Mouse (Mus musculus): ENCODE data around the gene Ccdc107.
A peak's percentile ranks its signal among the peaks of the same experiment; 100 is the strongest.

The Ccdc107 gene

GRCm38 (mm10) chr4:43492821-43493185 lies at the start of gene Ccdc107:
Gene Ccdc107 (plus strand): TSS chr4:43492900.
- DNase-seq (ENCODE audit: low read depth, low spot score), result peak; percentile 93

- DNase-seq (ENCODE audit: low read depth, low spot score), result peak; percentile 39
These were observed 49.2 kb upstream of the Ccdc107 start for GRCm38 (mm10) chr4:43443511-43443910.

DNA sequence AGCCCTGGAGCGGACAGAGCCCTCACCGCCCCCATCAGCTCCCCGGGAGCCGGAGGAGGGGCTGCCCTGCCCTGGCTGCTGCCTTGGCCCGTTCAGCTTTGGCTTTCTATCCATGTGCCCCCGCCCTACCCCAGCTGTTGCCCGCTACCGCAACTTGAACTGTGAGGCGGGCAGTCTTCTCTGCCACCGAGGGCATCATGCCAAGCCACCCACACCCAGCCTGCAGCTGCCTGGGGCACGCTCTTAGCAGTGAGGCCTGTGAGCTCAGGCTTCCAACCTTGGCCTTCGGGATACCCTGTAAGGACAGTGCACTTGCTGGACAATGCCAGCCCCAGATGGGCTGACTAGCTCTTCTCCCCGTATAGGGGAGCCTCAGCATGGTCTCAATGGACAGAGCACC lies 45.4 kb upstream of the Ccdc107 start:
- no peak for DNase-seq (ENCODE audit: low read depth, low spot score)

DNA sequence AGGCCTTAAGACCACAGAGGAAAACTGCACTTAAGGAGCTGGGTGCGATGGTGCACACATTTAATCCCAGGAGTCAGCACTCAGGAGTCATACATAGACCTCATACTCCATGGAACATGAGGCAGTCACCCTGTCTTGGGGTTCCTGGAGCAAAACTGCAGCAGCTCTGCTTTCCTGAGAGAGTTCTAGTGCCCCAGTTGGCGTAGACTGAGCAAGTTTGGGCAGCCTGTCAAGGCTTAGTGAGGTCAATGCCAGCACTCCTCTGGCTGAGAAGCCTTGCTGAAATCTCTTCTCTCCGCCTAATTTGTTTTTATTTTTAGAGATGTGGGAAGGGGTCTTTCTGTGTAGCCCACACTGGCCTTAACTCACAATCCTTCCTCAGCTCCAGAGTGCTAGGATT lies 44.1 kb upstream of the Ccdc107 start:
- no peak for DNase-seq (ENCODE audit: low read depth, low spot score)

DNA sequence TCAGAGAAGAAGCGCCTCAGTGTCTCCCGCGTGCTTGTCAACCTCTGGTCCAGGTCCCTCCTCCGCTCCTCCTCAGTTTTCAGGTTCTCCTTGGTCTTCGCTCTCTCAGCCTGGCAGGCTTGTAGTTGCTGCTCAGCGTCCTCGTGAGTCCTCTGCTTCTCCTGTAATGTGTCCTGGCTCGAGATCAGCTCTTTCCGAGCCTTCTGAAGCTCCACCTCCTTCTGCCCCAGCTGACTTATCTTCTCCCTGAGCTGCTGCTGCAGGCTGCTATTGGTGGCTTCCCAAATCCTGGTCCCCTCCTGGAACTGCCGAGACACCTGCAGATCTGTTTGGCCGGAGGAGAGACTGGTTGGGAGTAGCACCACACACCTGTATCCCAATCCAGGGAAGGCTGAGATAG lies 40.4 kb upstream of the Ccdc107 start:
- DNase-seq (ENCODE audit: low read depth, low spot score), result no peak

DNA sequence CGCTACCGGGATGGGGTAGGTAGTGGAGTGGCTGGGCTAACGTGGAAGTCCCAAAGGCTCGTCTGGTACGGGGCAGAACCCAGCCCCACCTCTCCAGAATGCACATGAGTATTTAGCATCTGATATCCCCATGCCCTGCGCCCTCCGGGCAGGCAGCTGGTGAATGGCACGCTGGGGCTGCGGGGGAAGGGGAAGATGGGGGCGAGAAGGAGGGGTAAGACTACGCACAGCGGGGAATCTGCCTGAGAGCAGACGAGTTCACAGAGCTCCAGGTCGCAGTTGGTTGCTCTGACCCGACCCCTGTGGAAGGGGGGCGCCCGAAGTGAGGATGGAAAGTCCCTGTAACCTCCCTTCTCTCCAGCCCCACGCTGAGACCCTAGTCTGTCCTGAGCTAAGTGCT lies 39.3 kb upstream of the Ccdc107 start:
- DNase-seq (ENCODE audit: low read depth, low spot score), result no peak

- no peak for DNase-seq (ENCODE audit: low read depth, low spot score)
These were observed 38.5 kb upstream of the Ccdc107 start, which contains the start of gene Cd72 for GRCm38 (mm10) chr4:43454041-43454836. Gene Cd72 (minus strand): TSS chr4:43454628.

- DNase-seq (ENCODE audit: low read depth, low spot score), result no peak
These were observed 36.2 kb upstream of the Ccdc107 start for GRCm38 (mm10) chr4:43456470-43456869.

DNA sequence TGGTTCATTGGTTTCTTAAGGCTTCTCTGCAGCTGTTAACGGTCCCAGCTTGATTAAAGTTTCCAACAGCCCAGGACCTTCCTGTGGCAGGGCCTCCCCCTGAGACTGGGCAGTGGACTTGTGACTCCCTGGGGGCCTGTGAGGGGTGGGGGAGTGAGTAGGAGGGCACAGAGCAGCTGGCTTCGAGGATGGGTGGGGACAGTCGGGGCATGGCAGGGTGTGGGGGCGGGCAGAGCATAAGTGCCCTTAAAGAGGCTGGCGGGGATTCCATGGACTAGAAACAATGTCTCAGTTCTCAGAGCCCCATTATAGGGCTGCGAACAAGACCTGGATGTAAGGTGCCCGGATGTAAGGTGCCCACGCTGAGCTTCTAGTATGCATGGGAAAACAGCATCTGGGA lies 35.6 kb upstream of the Ccdc107 start:
- DNase-seq (ENCODE audit: low read depth, low spot score), result no peak

DNA sequence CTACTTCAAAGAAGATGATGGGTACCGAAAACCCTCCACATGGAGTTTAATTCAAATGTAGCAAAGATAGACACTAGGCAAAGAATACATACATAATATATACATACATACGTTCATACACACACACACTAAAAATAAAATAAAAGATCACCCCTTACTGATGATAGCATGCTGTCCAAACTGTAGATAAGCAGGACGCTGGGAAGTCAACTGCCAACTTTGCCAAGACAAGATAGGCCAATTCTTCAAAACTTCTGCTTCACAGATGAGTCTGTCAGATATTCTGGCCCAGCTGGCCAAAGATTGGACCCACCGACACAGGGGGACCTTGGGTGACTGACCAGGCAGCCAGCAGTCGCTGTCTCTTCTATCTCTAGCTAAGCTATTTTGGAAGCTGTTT lies 29.6 kb upstream of the Ccdc107 start:
- DNase-seq (ENCODE audit: low read depth, low spot score), result no peak

DNA sequence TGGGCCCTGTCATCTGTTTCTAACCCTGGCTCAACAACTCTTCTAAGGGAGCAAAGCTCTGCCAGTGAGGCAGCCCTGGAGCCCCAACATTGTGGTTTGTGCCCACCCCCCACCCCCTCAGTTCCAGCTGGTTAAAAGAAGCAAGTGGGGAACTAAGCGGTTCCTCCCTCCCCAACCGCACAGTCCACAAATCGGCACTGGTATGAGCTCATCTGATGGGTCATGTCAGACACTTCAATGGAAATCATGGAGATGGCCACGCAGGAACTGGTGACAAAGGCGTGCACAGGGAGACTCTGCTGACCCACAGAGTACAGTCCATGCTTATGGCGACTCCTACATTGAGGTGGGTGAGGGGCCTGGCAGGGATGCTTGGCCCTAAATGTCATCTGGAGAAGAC lies 26.8 kb upstream of the Ccdc107 start:
- no peak for DNase-seq (ENCODE audit: low read depth, low spot score)

- DNase-seq (ENCODE audit: low read depth, low spot score), result no peak
These were observed 25.8 kb upstream of the Ccdc107 start for GRCm38 (mm10) chr4:43466872-43467271.

DNA sequence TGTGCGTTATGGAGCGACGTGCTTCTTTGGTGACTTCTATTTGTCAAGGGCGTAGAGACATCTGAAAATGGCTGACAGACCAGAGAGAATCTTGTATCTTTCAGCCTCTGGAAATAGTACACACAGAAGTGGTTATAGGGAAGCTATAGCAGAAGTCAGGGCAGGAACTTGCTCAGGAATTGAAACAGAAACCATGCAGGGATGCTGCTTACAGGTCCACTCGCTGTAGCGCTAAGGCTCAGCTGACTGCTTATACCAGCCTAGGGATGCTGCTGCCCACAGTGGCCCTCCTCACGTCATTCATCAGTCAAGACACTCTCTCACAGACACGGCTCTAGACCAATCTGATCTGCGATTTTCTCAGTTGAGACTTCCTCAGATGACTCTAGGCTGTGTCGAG lies 22.4 kb upstream of the Ccdc107 start:
- no peak for DNase-seq (ENCODE audit: low read depth, low spot score)

DNA sequence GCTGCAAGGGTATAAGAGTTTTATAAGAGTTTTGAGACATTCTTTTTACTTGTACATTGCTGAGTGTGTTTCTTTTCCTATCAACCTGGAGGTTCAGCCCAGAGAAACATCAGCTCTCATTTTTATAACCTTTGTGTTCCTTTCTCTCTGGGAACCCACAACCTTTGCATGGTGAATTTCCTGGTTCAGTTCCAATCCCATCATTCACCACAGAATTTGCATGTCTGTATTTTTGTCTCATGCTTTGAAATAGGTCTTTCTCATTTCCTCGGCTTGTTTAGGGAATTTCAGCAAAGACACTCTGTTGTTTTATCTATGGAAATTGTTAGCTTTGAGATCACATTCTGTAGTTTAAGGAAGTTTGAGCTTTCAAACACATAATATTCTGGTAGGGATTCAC lies 19.1 kb upstream of the Ccdc107 start:
- DNase-seq (ENCODE audit: low read depth, low spot score), result no peak

- DNase-seq (ENCODE audit: low read depth, low spot score), result peak; percentile 49
These were observed 16.1 kb upstream of the Ccdc107 start for GRCm38 (mm10) chr4:43476604-43477003.

DNA sequence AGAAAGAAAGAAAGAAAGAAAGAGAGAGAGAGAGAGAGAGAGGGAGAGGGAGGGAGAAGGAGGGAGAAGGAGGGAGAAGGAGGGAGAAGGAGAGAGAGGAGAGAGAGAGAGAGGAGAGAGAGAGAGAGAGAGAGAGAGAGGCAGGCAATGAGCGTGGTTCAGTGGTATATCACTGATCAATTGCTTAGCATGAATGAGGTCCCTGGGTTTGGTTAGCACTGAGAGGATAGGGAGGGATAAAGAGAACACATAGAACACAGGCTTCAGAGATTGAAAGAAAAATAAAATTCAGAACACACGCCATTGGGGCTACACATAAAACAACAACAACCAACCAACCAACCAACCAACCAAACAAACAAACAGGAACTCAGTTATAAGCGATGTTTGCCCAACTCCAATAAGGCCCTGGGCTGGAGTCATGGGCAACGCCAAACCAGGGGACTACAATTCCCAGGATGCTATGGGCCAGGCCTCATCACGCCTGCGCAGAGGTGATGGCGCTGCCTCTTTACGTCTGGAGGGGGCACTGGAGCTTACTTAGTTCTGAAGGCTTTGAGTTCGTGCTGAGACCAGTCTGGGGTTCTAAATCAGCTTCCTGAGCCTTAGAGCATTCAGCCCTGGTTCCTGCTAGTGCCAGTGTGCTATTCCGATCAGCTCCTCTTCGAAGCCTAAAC lies 14.7 kb upstream of the Ccdc107 start:
- peak; percentile 71 for DNase-seq (ENCODE audit: low read depth, low spot score)

DNA sequence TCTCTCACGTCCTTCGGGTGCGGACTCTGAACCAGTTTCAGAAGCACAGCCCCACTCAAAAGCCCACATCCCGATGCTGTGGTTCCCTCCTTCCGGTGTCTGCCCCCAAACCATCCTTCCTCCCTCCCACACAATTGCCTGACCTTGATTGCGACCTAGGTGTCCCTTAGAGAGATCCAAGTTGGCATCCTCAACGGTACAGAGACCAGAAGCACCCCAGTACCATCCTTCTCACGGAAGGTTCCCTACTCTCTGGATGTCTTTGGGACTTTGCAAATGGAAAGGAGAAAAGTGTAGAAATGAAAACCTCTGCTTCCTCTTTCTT lies 14.2 kb upstream of the Ccdc107 start:
- no peak for DNase-seq (ENCODE audit: low read depth, low spot score)

DNA sequence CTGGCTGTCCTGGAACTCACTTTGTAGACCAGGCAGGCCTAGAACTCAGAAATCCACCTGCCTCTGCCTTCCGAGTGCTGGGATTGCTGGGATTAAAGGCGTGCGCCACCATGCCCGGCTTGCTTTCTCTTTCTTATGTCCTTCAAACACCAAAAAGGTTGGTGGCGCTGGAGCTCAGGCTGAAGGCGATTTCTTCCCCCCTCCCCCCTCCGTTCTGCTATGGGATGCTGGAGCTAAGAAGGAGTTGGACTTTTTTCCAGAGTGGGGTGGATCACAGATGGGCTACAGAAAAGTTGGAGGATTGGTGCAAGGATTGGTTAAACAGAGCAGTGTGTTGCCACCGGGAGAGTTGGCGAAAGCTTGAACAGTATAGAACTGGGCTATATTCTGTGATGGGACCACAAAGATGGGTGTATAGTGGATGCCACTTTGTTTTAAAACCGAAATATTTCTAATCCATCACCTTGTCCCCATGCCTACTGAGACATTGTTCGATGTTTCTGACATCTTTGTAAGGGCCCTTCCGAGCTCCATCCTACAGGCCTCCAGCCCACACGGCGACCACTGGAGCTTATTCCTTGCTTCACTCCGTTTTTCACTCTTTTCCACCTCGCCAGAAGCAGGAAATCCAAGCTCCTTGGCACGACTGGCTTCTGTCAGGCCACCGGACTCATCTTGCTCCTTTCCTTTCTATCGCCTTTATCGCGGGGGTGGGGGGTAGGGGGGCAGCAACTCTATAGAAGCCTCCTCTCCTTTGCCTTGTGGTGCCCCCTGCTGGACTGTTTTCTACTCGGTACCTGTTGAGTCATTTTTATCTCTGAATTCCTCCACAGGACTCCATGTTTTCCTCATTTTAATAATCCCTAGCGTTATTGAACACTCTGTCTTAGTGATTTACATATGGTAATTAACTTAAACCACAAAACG lies 13.5 kb upstream of the Ccdc107 start:
- DNase-seq (ENCODE audit: low read depth, low spot score), result peak; percentile 58

DNA sequence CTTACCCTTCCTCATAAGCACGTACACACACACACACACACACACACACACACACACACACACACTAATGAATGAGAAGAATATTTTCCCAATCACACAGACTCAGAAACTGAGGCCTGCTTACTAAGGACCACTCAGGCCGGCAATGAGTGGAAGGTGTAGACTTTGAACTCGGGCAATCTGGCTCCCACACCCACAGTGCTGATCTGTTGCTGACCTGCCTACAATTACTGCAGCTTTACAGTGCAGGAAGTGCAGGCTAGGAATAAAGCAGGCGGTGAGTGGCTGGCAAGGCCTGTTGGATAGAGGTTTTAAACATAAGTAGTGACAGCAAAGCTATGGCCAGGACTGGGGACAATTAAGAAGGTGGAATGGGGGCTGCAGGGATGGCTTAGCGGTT lies 11.7 kb upstream of the Ccdc107 start:
- DNase-seq (ENCODE audit: low read depth, low spot score), result no peak

- DNase-seq (ENCODE audit: low read depth, low spot score), result no peak
These were observed 10.7 kb upstream of the Ccdc107 start for GRCm38 (mm10) chr4:43481894-43482456.

GRCm38 (mm10) chr4:43482591-43482990 lies 10.1 kb upstream of the Ccdc107 start:
- DNase-seq (ENCODE audit: low read depth, low spot score), result no peak

DNA sequence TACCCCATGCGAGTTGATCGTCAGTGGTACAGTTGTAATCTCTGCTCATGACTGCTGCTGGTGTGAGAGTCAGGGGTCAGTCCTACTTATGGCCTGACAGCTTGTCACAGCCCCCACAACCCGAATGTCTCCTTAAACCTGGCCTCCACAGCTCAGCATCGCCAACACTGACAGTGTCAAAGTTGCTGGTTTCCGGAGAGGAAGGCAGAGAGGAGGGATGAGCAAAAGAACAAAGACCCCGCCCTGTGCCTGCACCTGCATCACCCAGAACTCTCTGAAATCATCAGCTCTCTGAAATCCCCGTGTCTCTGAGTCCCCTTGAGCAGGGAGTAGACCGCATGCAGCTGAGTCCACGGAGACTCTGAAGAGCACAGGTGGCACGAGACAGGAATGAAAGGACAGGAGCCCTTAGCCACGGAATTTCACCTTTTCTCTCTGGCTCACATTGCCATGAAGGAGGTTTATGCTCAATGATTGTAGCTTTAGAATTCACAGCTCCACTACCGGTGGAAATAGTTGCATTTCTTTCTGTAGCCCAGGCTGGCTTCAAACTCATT lies 9.1 kb upstream of the Ccdc107 start, which contains the start of gene Sit1:
Gene Sit1, minus strand, starts transcription at position 200 of the 557 bp plus-strand sequence.
- DNase-seq (ENCODE audit: low read depth, low spot score), result no peak
